Comparison of ENCODE assay signal across 10 mouse cellular contexts in genomic region chr11:100861335-100861734, GRCm38 (mm10). TPM values are rescaled to one million over a fixed set of nuclear protein-coding genes. Genes with fewer than 3 reads are reported as not detected.
A peak's percentile ranks its signal among the peaks of the same experiment; 100 is the strongest.
DNase-seq lines count a peak whose midpoint lies in the region; ATAC-seq and TF ChIP-seq lines count a peak whose summit lies in the region.
"Had no signal": no experiment of that assay in that cellular context is flagged by ENCODE, and none has a peak within 500 bp of the region (broad histone marks: within the 10 kb centered on the region; RNA-seq: fewer than 3 reads in every experiment).

No protein-coding gene starts in this region.

- TF ChIP-seq CTCF in CH12.LX (conservative IDR thresholded peaks at IDR 0.05 in 1 of 2, IDR thresholded peaks at IDR 0.05 in 1 of 2; ENCODE audit: low read depth in 2 of 2, low read length in 2 of 2), result no peak

- H3K27me3 ChIP-seq in heart, embryonic 14.5 days (ENCODE audit: control insufficient read depth, insufficient read depth, low read length), result peaks cover 8% of the 10 kb centered on the region; the same call in 1 of the 2 replicates
- H3K27me3 ChIP-seq in CH12.LX (replicated peaks), result peaks cover 20% of the 10 kb centered on the region
- H3K27me3 ChIP-seq in erythroblast, embryonic 14.5 days (ENCODE audit: control insufficient read depth), result peaks cover 12% of the 10 kb centered on the region

- dilution Hi-C loops in CH12.LX (cut with MboI; ENCODE audit: extremely low pct_ligation_motif_present, extremely low pct_unique_long_range_greater_than_20kb, low sequenced_read_pairs), result no loop called here

- H3K79me2 ChIP-seq in CH12.LX (replicated peaks; ENCODE audit: control insufficient read depth, extremely low read depth, insufficient read depth, poor library complexity, severe bottlenecking) (no peaks in the 10 kb centered on the region), macrophage (ENCODE audit: inconsistent target) (peaks cover 8% of the 10 kb centered on the region; the same call in 1 of the 2 replicates)

- peak overlapping the region in 1 of 2 experiments; percentile 61; a peak in 1 of 4 replicates for H3K4me3 ChIP-seq in heart, embryonic 14.5 days (ENCODE audit: control insufficient read depth in 1 of 2, insufficient read depth in 1 of 2, low read depth in 1 of 2, low read length in 2 of 2)
- H3K4me3 ChIP-seq in CH12.LX (replicated peaks in 1 of 3; ENCODE audit: low read depth in 2 of 3, low read length in 2 of 3, poor library complexity in 1 of 3) (peak overlapping the region; percentile 70 to 91 (median 73)), macrophage (ENCODE audit: inconsistent target) (peak overlapping the region; percentile 68)
- H3K4me3 ChIP-seq in erythroblast, embryonic 14.5 days (replicated peaks), result peak overlapping the region; percentile 67

- intact Hi-C loops in heart, postnatal 36 days (cut with DNase I), result loop anchor here (5.0 kb wide), 2 partner anchors 74 to 144 kb away; no protein-coding TSS in a partner anchor

- no peaks in the 10 kb centered on the region for H3K9me3 ChIP-seq in heart, embryonic 14.5 days (ENCODE audit: control insufficient read depth, low read length)
- no peaks in the 10 kb centered on the region for H3K9me3 ChIP-seq in CH12.LX (replicated peaks; ENCODE audit: low read length)
- no peaks in the 10 kb centered on the region for H3K9me3 ChIP-seq in erythroblast, embryonic 14.5 days (ENCODE audit: control insufficient read depth, low read length)

- in situ Hi-C loops in CH12.LX (cut with MboI; ENCODE audit: low pct_ligation_motif_present, low pct_unique_long_range_greater_than_20kb, low sequenced_read_pairs), result no loop called here

- H3K9ac ChIP-seq in heart, embryonic 14.5 days (ENCODE audit: low read length), result no peak overlapping the region
- peak overlapping the region; percentile 46; the same call in 1 of the 2 replicates for H3K9ac ChIP-seq in CH12.LX (ENCODE audit: insufficient read depth, low read depth)

- DNase-seq in heart, postnatal 36 days, result no peak
- DNase-seq in CH12.LX (ENCODE audit: extremely low read depth), result no peak
- DNase-seq in urinary bladder, postnatal 25 days (ENCODE audit: low spot score), result no peak
- DNase-seq in embryo, embryonic 11 days, result no peak
- DNase-seq in T-cell, adult 2 months (ENCODE audit: low spot score), result no peak
- DNase-seq: layer of hippocampus, postnatal 36 days had no signal

- peaks cover 6 to 12% of the 10 kb centered on the region in 2 experiments for H3K4me1 ChIP-seq in heart, embryonic 14.5 days (ENCODE audit: control insufficient read depth in 2 of 2, insufficient read depth in 2 of 2, low read length in 2 of 2)
- peaks cover 23 to 43% of the 10 kb centered on the region in 2 experiments for H3K4me1 ChIP-seq in CH12.LX (ENCODE audit: control insufficient read depth in 1 of 2, insufficient read depth in 2 of 2)
- peaks cover 42% of the 10 kb centered on the region for H3K4me1 ChIP-seq in erythroblast, embryonic 14.5 days (ENCODE audit: control insufficient read depth)

- 75% methylated on average over 7 of the region's 7 CpGs for WGBS in heart, embryonic 14.5 days
- WGBS in macrophage (ENCODE audit: missing documents), result 14% methylated on average over 7 of the region's 7 CpGs

- no peaks in the 10 kb centered on the region for H3K36me3 ChIP-seq in heart, embryonic 14.5 days (ENCODE audit: control insufficient read depth, insufficient read depth, low read length)
- peaks cover 14 to 43% of the 10 kb centered on the region in 2 experiments for H3K36me3 ChIP-seq in CH12.LX (replicated peaks in 1 of 2; ENCODE audit: control insufficient read depth in 1 of 2, insufficient read depth in 1 of 2, low read length in 1 of 2)
- peaks cover 9% of the 10 kb centered on the region for H3K36me3 ChIP-seq in erythroblast, embryonic 14.5 days (ENCODE audit: control insufficient read depth)
- peaks cover 33% of the 10 kb centered on the region for H3K36me3 ChIP-seq in macrophage (ENCODE audit: inconsistent target)

- 0 out of 2 replicates have a peak overlapping the region, but pooled peaks have one; percentile 87 for H3K4me2 ChIP-seq in heart, embryonic 14.5 days (ENCODE audit: low read length)
- peak overlapping the region; percentile 70 for H3K4me2 ChIP-seq in CH12.LX (ENCODE audit: insufficient read depth, low read depth, poor library complexity, severe bottlenecking)

- TF ChIP-seq POLR2A in CH12.LX (IDR thresholded peaks at IDR 0.05; ENCODE audit: low read depth, low read length), result no peak

- no peak overlapping the region for H3K27ac ChIP-seq in heart, embryonic 14.5 days (replicated peaks in 1 of 2; ENCODE audit: control insufficient read depth in 1 of 2, insufficient read depth in 1 of 2, low read depth in 2 of 2, low read length in 2 of 2)
- H3K27ac ChIP-seq in CH12.LX (ENCODE audit: insufficient read depth, low read depth) (no peak overlapping the region), macrophage (peak overlapping the region; percentile 66)

- no peak for TF ChIP-seq EP300 in CH12.LX (IDR thresholded peaks at IDR 0.05; ENCODE audit: low read length)

- TF ChIP-seq RAD21 in CH12.LX (IDR thresholded peaks at IDR 0.05; ENCODE audit: low read depth, low read length), result no peak

- ATAC-seq in heart, embryonic 14.5 days (ENCODE audit: insufficient number of reproducible peaks, insufficient read depth, low FRiP score, low read depth), result no peak
- ATAC-seq: inflammation-experienced regulatory T-cells, adult 6 months had no signal

TF ChIP-seq in CH12.LX, 34 proteins besides CTCF, POLR2A, EP300 and RAD21:
- no peak for TF ChIP-seq ZMIZ1 (IDR thresholded peaks at IDR 0.05; ENCODE audit: low read depth, low read length)
- TF ChIP-seq PAX5 (IDR thresholded peaks at IDR 0.05; ENCODE audit: low read length), result no peak
- TF ChIP-seq JUN (IDR thresholded peaks at IDR 0.05; ENCODE audit: insufficient read depth, low read depth, low read length), result no peak
- no peak for TF ChIP-seq NRF1 (IDR thresholded peaks at IDR 0.05; ENCODE audit: low read depth, low read length)
- TF ChIP-seq HCFC1 (IDR thresholded peaks at IDR 0.05; ENCODE audit: low read depth, low read length), result no peak
- TF ChIP-seq KAT2A (IDR thresholded peaks at IDR 0.05; ENCODE audit: insufficient replicate concordance, low read length), result no peak
- TF ChIP-seq MEF2A (IDR thresholded peaks at IDR 0.05; ENCODE audit: borderline replicate concordance, low read depth, low read length), result no peak

RNA-seq across cellular contexts. Expression of gene Stat5a, which starts 2.2 kb away (rescaled TPM):
- 5.6 and 6.4 TPM in 2 replicates for polyA plus RNA-seq in heart, embryonic 14.5 days (2014; fragmentation: Nextera tagmentation; extraction: Ambion mirVana)
- 10 to 100 TPM; 19.8 to 24.1 TPM for total RNA-seq in heart, postnatal 36 days (2021)
- 18.7 and 23.6 TPM in 2 replicates for total RNA-seq in CH12.LX (2012; rRNA removed)
- 17.4 and 17.5 TPM in 2 replicates for total RNA-seq in CH12.LX (2014; rRNA removed)
- 21.2 and 23.0 TPM in 2 replicates for polyA plus RNA-seq in CH12.LX (2012; ENCODE audit: insufficient read length, low read depth)
- polyA plus RNA-seq in erythroblast, embryonic 14.5 days (2012), result 0.17 and 0.25 TPM in 2 replicates
- total RNA-seq in macrophage (2018; cell fraction: chromatin; rRNA removed), result 1,000 to 10,000 TPM in 2 of 26 experiments, 100 to 1,000 TPM in 7, 10 to 100 TPM in 17; 28.9 to 1,361 (median 47.6) TPM
- total RNA-seq in macrophage (2018; cell fraction: cytosol; rRNA removed), result 100 to 1,000 TPM in 1 of 26 experiments, 10 to 100 TPM in 25; 12.5 to 173 (median 17.3) TPM
- 1,000 to 10,000 TPM in 1 of 26 experiments, 100 to 1,000 TPM in 6, 10 to 100 TPM in 19; 14.8 to 1,212 (median 34.7) TPM for total RNA-seq in macrophage (2018; cell fraction: nucleus; rRNA removed)
- polyA plus RNA-seq in macrophage (2018), result 10.0 to 16.3 TPM (median 11.7 TPM) in 3 replicates

RNA-seq across cellular contexts. Expression of gene Stat5b, which starts 10.8 kb away (rescaled TPM):
- 28.8 and 31.4 TPM in 2 replicates for polyA plus RNA-seq in heart, embryonic 14.5 days (2014; fragmentation: Nextera tagmentation; extraction: Ambion mirVana)
- total RNA-seq in heart, postnatal 36 days (2021), result 10 to 100 TPM; 62.7 to 62.8 TPM
- total RNA-seq in CH12.LX (2012; rRNA removed) (19.4 and 24.4 TPM in 2 replicates), CH12.LX (2014; rRNA removed) (9.7 and 11.4 TPM in 2 replicates)
- polyA plus RNA-seq in CH12.LX (2012; ENCODE audit: insufficient read length, low read depth) (12.1 and 14.0 TPM in 2 replicates), macrophage (2018) (16.7 to 27.2 TPM (median 18.9 TPM) in 3 replicates)
- 0.67 and 0.90 TPM in 2 replicates for polyA plus RNA-seq in erythroblast, embryonic 14.5 days (2012)
- 100 to 1,000 TPM in 1 of 26 experiments, 10 to 100 TPM in 23, 1 to 10 TPM in 2; 8.0 to 116 (median 45.6) TPM for total RNA-seq in macrophage (2018; cell fraction: chromatin; rRNA removed)
- total RNA-seq in macrophage (2018; cell fraction: cytosol; rRNA removed), result 10 to 100 TPM; 22.3 to 36.6 (median 31.5) TPM
- 100 to 1,000 TPM in 1 of 26 experiments, 10 to 100 TPM in 25; 16.1 to 112 (median 42.3) TPM for total RNA-seq in macrophage (2018; cell fraction: nucleus; rRNA removed)
